Mouse (Mus musculus): ENCODE measurements around the gene Kiz.

Gene Kiz

GRCm38 (mm10) chr2:146871300-146872269 is 15.9 kb downstream of the Kiz start:
- DNase-seq = no peak

- DNase-seq = no peak
Observed at GRCm38 (mm10) chr2:146872697-146873096, 17.0 kb downstream of the Kiz start.

GRCm38 (mm10) chr2:146873881-146874441 is 18.3 kb downstream of the Kiz start:
- no peak for DNase-seq

- no peak for DNase-seq
Observed at GRCm38 (mm10) chr2:146877423-146878098, 21.9 kb downstream of the Kiz start.

GRCm38 (mm10) chr2:146881623-146882022 is 26.0 kb downstream of the Kiz start:
- no peak for DNase-seq

GRCm38 (mm10) chr2:146884291-146884855 is 28.7 kb downstream of the Kiz start:
- DNase-seq = no peak

- no peak for DNase-seq
Observed at GRCm38 (mm10) chr2:146888786-146889414, 33.2 kb downstream of the Kiz start.

- DNase-seq = no peak
Observed at GRCm38 (mm10) chr2:146898977-146899376, 43.3 kb downstream of the Kiz start.

GRCm38 (mm10) chr2:146916085-146916484 is 60.4 kb downstream of the Kiz start:
- no peak for DNase-seq

- no peak for DNase-seq
Observed at GRCm38 (mm10) chr2:146917770-146918169, 62.1 kb downstream of the Kiz start.

- no peak for DNase-seq
Observed at GRCm38 (mm10) chr2:146920375-146921160, 64.9 kb downstream of the Kiz start.

GRCm38 (mm10) chr2:146925296-146925695 is 69.6 kb downstream of the Kiz start:
- no peak for DNase-seq

- DNase-seq = no peak
Observed at GRCm38 (mm10) chr2:146925846-146926245, 70.2 kb downstream of the Kiz start.

GRCm38 (mm10) chr2:146948223-146948776 is 92.6 kb downstream of the Kiz start:
- DNase-seq = no peak

- DNase-seq = no peak
Observed at GRCm38 (mm10) chr2:146956366-146956765, 100.7 kb downstream of the Kiz start.

GRCm38 (mm10) chr2:146958398-146958911 is 102.8 kb downstream of the Kiz start:
- no peak for DNase-seq

- DNase-seq = peak; percentile 84
Observed at GRCm38 (mm10) chr2:146958951-146959821, 103.5 kb downstream of the Kiz start.

- DNase-seq = no peak
Observed at GRCm38 (mm10) chr2:146975024-146975423, 119.4 kb downstream of the Kiz start.

- no peak for DNase-seq
Observed at GRCm38 (mm10) chr2:146975453-146976028, 119.9 kb downstream of the Kiz start.

GRCm38 (mm10) chr2:146982786-146983185 is 127.1 kb downstream of the Kiz start:
- DNase-seq = no peak
